Mouse (Mus musculus) neural tube, embryonic 15.5 days (tissue): ENCODE measurements around the gene Reck. TPM values are rescaled to one million over a fixed set of nuclear protein-coding genes. Genes with fewer than 3 reads are reported as not detected.

ENCODE experiments used
- ATAC-seq: fragments of 200-750 bp; cut with Nextera tagmentation; 2 replicates; pipeline ENCODE4 v1.8.0; 2017; ENCODE audit warnings: mild to moderate bottlenecking, moderate TSS enrichment, moderate library complexity; ENCODE audit not compliant: low FRiP score
- H3K27ac ChIP-seq: fragments of 300-500 bp; sonication (generic); replicated peaks from 2 replicates; pipeline ENCODE4 v1.5.1; 2015; ENCODE audit warnings: mild to moderate bottlenecking, inconsistent platforms
- H3K27me3 ChIP-seq: fragments of 300-500 bp; sonication (generic); replicated peaks from 2 replicates; pipeline ENCODE4 v1.6.1; 2015; ENCODE audit warnings: inconsistent platforms
- H3K36me3 ChIP-seq: fragments of 300-500 bp; sonication (generic); 2 replicates; pipeline ENCODE4 v1.6.1; 2015; ENCODE audit warnings: inconsistent platforms
- H3K4me1 ChIP-seq: fragments of 300-500 bp; sonication (generic); 2 replicates; pipeline ENCODE4 v1.6.1; 2015; ENCODE audit warnings: inconsistent platforms
- H3K4me2 ChIP-seq: fragments of 300-500 bp; sonication (generic); 2 replicates; pipeline ENCODE4 v1.6.1; 2015; ENCODE audit warnings: inconsistent platforms, mild to moderate bottlenecking, moderate library complexity
- H3K4me3 ChIP-seq: fragments of 300-500 bp; sonication (generic); replicated peaks from 2 replicates; pipeline ENCODE4 v1.5.1; 2015; ENCODE audit warnings: mild to moderate bottlenecking, inconsistent platforms
- H3K9ac ChIP-seq: fragments of 300-500 bp; sonication (generic); replicated peaks from 2 replicates; pipeline ENCODE4 v1.6.1; 2015; ENCODE audit warnings: mild to moderate bottlenecking, inconsistent platforms
- H3K9me3 ChIP-seq: fragments of 300-500 bp; sonication (generic); replicated peaks from 2 replicates; pipeline ENCODE4 v1.6.1; 2016; ENCODE audit warnings: inconsistent platforms
- WGBS: fragments of 180-500 bp; shearing (Covaris S2); methylation state at CpG from one replicate; pipeline ENCODE4 v1.1.7; 2015; ENCODE audit warnings: mixed read lengths; 5-methylcytosine and 5-hydroxymethylcytosine counted together
- polyA plus RNA-seq: library from polyadenylated mRNA; unstranded; fragments of >200 nt; fragmentation: Nextera tagmentation; extraction: Ambion mirVana; gene quantifications from 2 replicates; pipeline ENCODE4 v1.2.1, GENCODE M21; 2015

Reck gene
- polyA plus RNA-seq, 1 experiment from 2014 or later, result 6.2 TPM

GRCm38 (mm10) chr4:43918221-43918620, 42.9 kb downstream of the Reck start:
- H3K36me3 ChIP-seq, result peaks cover 43% of the 10 kb centered on the region
- no peak overlapping the region for H3K9ac ChIP-seq
- H3K27me3 ChIP-seq, result no peaks in the 10 kb centered on the region
- no peak overlapping the region for H3K4me3 ChIP-seq
- WGBS, result 92% methylated on average over 5 of the region's 5 CpGs
- no peak overlapping the region for H3K4me2 ChIP-seq
- no peak overlapping the region for H3K27ac ChIP-seq
- no peak for ATAC-seq
- H3K4me1 ChIP-seq, result no peaks in the 10 kb centered on the region
- H3K9me3 ChIP-seq, result no peaks in the 10 kb centered on the region

- 96% methylated on average over 1 of the region's 1 CpGs for WGBS
- Histone ChIP-seq H3K27me3 (no peaks in the 10 kb centered on the region), H3K9ac (no peak overlapping the region), H3K4me3 (no peak overlapping the region), H3K4me2 (no peak overlapping the region), H3K4me1 (no peaks in the 10 kb centered on the region), H3K9me3 (no peaks in the 10 kb centered on the region), H3K36me3 (peaks cover 48% of the 10 kb centered on the region), H3K27ac (no peak overlapping the region)
- ATAC-seq, result no peak
These were observed 45.3 kb downstream of the Reck start for GRCm38 (mm10) chr4:43920602-43921001.

- no peak overlapping the region for H3K4me2 ChIP-seq
- no peaks in the 10 kb centered on the region for H3K4me1 ChIP-seq
- no peak overlapping the region for H3K27ac ChIP-seq
- WGBS, result 87% methylated on average over 6 of the region's 6 CpGs
- H3K9ac ChIP-seq, result no peak overlapping the region
- H3K4me3 ChIP-seq, result no peak overlapping the region
- no peaks in the 10 kb centered on the region for H3K9me3 ChIP-seq
- H3K27me3 ChIP-seq, result no peaks in the 10 kb centered on the region
- H3K36me3 ChIP-seq, result peaks cover 67% of the 10 kb centered on the region
- ATAC-seq, result no peak
These were observed 49.8 kb downstream of the Reck start for GRCm38 (mm10) chr4:43925125-43925524.

- H3K36me3 ChIP-seq, result peaks cover 68% of the 10 kb centered on the region
- H3K9me3 ChIP-seq, result no peaks in the 10 kb centered on the region
- H3K4me1 ChIP-seq, result no peaks in the 10 kb centered on the region
- peak; percentile 35; the same call in 1 of the 2 replicates for ATAC-seq
- WGBS, result 15% methylated on average over 3 of the region's 3 CpGs
- H3K27ac ChIP-seq, result no peak overlapping the region
- H3K27me3 ChIP-seq, result no peaks in the 10 kb centered on the region
- no peak overlapping the region for H3K4me3 ChIP-seq
- H3K9ac ChIP-seq, result no peak overlapping the region
- no peak overlapping the region for H3K4me2 ChIP-seq
These were observed 50.4 kb downstream of the Reck start for GRCm38 (mm10) chr4:43925779-43926178.

GRCm38 (mm10) chr4:43927826-43928225, 52.5 kb downstream of the Reck start:
- WGBS, result 96% methylated on average over 3 of the region's 3 CpGs
- no peak overlapping the region for H3K9ac ChIP-seq
- H3K4me3 ChIP-seq, result no peak overlapping the region
- H3K9me3 ChIP-seq, result no peaks in the 10 kb centered on the region
- no peak overlapping the region for H3K4me2 ChIP-seq
- H3K27me3 ChIP-seq, result no peaks in the 10 kb centered on the region
- no peak for ATAC-seq
- peaks cover 81% of the 10 kb centered on the region for H3K36me3 ChIP-seq
- no peaks in the 10 kb centered on the region for H3K4me1 ChIP-seq
- H3K27ac ChIP-seq, result no peak overlapping the region

- H3K27ac ChIP-seq, result no peak overlapping the region
- H3K4me3 ChIP-seq, result no peak overlapping the region
- no peak overlapping the region for H3K9ac ChIP-seq
- H3K9me3 ChIP-seq, result no peaks in the 10 kb centered on the region
- 90% methylated on average over 4 of the region's 4 CpGs for whole genome bisulfite sequencing
- no peak for ATAC-seq
- H3K36me3 ChIP-seq, result peaks cover 71% of the 10 kb centered on the region
- H3K4me2 ChIP-seq, result no peak overlapping the region
- H3K4me1 ChIP-seq, result no peaks in the 10 kb centered on the region
- no peaks in the 10 kb centered on the region for H3K27me3 ChIP-seq
These were observed 56.5 kb downstream of the Reck start for GRCm38 (mm10) chr4:43931877-43932276.

- Histone ChIP-seq H3K4me2 (no peak overlapping the region), H3K4me1 (no peaks in the 10 kb centered on the region), H3K4me3 (no peak overlapping the region), H3K27ac (no peak overlapping the region), H3K27me3 (no peaks in the 10 kb centered on the region), H3K9ac (no peak overlapping the region), H3K36me3 (peaks cover 59% of the 10 kb centered on the region), H3K9me3 (no peaks in the 10 kb centered on the region)
- WGBS, result 86% methylated on average over 4 of the region's 4 CpGs
- no peak for ATAC-seq
These were observed 60.9 kb downstream of the Reck start for GRCm38 (mm10) chr4:43936186-43936585.

- Histone ChIP-seq H3K4me2 (no peak overlapping the region), H3K4me3 (no peak overlapping the region), H3K9me3 (no peaks in the 10 kb centered on the region), H3K27ac (no peak overlapping the region), H3K36me3 (peaks cover 59% of the 10 kb centered on the region), H3K27me3 (no peaks in the 10 kb centered on the region), H3K9ac (no peak overlapping the region), H3K4me1 (no peaks in the 10 kb centered on the region)
- WGBS, result 80% methylated on average over 14 of the region's 14 CpGs
- no peak for ATAC-seq
These were observed 61.7 kb downstream of the Reck start for GRCm38 (mm10) chr4:43936749-43937674.

GRCm38 (mm10) chr4:43941315-43941714, 66.0 kb downstream of the Reck start:
- H3K4me1 ChIP-seq, result no peaks in the 10 kb centered on the region
- H3K27me3 ChIP-seq, result no peaks in the 10 kb centered on the region
- WGBS, result 93% methylated on average over 5 of the region's 5 CpGs
- ATAC-seq, result no peak
- no peak overlapping the region for H3K27ac ChIP-seq
- H3K9me3 ChIP-seq, result no peaks in the 10 kb centered on the region
- no peak overlapping the region for H3K4me2 ChIP-seq
- H3K36me3 ChIP-seq, result peaks cover 61% of the 10 kb centered on the region
- H3K4me3 ChIP-seq, result no peak overlapping the region
- H3K9ac ChIP-seq, result no peak overlapping the region

GRCm38 (mm10) chr4:43942421-43942820, 67.1 kb downstream of the Reck start:
- H3K36me3 ChIP-seq, result peaks cover 59% of the 10 kb centered on the region
- whole genome bisulfite sequencing, result 90% methylated on average over 8 of the region's 8 CpGs
- ATAC-seq, result no peak
- H3K4me2 ChIP-seq, result no peak overlapping the region
- no peak overlapping the region for H3K4me3 ChIP-seq
- no peak overlapping the region for H3K27ac ChIP-seq
- no peaks in the 10 kb centered on the region for H3K27me3 ChIP-seq
- no peak overlapping the region for H3K9ac ChIP-seq
- no peaks in the 10 kb centered on the region for H3K4me1 ChIP-seq
- H3K9me3 ChIP-seq, result no peaks in the 10 kb centered on the region

GRCm38 (mm10) chr4:43947571-43947970, 72.2 kb downstream of the Reck start:
- Histone ChIP-seq H3K9ac (no peak overlapping the region), H3K4me2 (no peak overlapping the region), H3K9me3 (no peaks in the 10 kb centered on the region), H3K4me3 (no peak overlapping the region), H3K27ac (no peak overlapping the region), H3K4me1 (no peaks in the 10 kb centered on the region), H3K36me3 (peaks cover 20% of the 10 kb centered on the region), H3K27me3 (no peaks in the 10 kb centered on the region)
- no peak for ATAC-seq
- WGBS, result 95% methylated on average over 2 of the region's 2 CpGs

- Histone ChIP-seq H3K9ac (peak within 1 kb of the TSS; percentile 61), H3K4me3 (peak within 1 kb of the TSS; percentile 73), H3K9me3 (no peaks in the 10 kb centered on the region), H3K36me3 (no peaks in the 10 kb centered on the region), H3K4me1 (peaks cover 31% of the 10 kb centered on the region), H3K4me2 (peak within 1 kb of the TSS; percentile 97), H3K27me3 (no peaks in the 10 kb centered on the region), H3K27ac (peak within 1 kb of the TSS; percentile 81)
- peak; percentile 86 for ATAC-seq
- WGBS, result under 1% methylated on average over 45 of the region's 45 CpGs
These were observed 82.0 kb downstream of the Reck start, which contains the start of gene Glipr2 for GRCm38 (mm10) chr4:43957292-43957845. TSS of gene Glipr2 (plus strand) at chr4:43957401.
